Mouse (Mus musculus) adrenal gland, adult (tissue): Measurements from ENCODE around the gene Map3k7.

Experiments used
- DNase-seq, 2 experiments: peaks; one replicate each; pipeline ENCODE4 v3.0.0; 2022 to 2023; ENCODE audit warnings: low spot score in 1 of 2; ENCODE audit not compliant: inconsistent age in 2 of 2

Map3k7 gene

DNA sequence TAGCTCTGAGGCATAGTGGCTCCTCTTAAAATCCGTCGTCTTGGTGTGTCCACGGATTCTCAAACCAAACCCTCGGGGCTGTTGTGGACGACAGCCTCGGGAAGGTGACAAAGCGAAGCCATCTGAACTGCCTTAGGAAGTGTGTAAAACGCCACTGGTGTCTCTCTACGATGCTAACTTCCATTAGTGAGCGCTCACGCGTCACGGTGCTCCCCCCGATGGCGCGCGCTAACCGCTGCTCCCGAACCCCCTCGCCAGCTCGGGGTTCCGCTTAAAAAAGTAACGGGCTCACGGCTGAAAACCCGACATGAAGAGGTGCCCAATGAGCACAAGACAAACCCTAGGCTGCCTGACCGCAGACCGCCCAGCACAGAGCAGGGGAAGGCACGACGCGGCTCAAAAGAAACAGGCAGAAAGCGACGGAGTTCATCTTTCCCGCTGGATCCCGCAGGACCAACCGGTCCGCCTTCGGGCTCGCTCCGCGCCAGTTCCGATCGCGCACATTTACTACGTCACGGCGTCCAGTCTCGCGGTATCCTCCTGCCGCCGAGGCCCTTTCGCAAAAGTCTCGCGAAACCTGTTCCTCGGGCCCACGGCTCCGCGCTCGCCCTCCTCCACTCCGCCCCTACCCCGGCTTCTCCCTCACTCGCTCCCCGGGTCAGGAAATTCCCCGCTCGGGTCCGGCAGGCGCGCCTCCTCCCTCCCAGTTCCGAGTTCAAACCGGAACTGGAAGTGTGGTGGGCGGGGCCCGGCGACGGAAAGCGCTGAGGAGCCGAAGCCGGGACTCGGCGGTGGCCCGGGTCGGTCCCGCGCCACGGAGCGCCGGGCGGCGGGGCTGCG is at the start of gene Map3k7:
TSS of gene Map3k7 (plus strand) at position 744 of the 840 bp plus-strand sequence.
- DNase-seq = peak; percentile 93 to 98

DNA sequence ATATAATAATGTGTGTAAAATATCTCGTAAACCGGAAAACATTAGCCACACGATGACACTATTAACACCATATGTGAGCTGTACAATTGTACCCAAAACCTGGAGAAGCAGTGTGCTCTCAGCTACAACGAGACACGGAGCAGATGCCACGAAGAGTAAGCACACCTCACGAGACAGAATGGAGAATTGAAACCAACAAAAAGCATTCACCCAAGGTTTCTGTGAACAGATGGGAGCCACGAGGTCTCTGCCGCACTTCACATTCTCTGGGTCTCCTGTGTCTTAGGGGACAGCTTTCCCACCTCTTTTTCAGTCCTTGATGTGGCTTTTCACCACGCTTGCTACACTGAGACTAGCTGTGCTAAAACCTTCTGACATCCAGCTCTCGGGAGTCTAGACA is 48.8 kb upstream of the Map3k7 start:
- no peak for DNase-seq

DNA sequence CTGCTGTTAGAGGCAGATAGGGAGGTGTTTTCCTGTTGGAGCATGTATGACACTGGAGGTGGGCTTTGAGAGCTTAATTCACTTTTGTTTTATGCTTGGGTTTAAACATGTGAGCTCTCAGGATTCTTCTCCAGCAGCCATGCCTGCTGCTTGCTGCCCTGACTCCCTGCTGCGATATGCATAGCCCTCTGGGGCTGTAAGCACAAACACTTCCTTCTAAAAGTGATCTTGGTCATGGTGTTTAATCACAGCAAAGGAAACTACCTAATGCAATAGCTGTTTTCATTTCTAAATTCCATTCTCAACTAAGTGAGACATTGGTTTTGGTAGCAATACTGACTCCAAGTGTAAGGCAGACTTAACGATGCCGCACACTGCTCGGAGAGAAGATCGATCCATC is 45.2 kb upstream of the Map3k7 start:
- DNase-seq = no peak

DNA sequence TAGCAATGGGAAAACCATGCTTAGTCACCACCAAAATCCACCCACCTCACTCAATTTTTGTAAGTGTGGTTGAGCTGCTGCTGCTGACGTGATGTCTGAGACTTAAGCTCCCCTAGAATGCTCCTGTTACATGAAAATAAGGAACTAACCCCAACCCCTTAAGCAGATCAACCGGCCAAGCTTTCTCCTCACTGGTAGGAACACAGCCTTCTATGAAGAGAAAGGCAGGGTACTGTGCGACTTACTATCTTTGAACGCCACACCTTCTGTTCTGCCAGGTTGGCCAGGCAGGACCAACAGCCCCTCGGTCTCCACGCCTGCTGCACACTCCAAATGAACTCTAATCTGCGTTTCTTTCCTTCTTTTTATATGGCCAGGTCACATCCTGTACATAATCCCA is 41.7 kb upstream of the Map3k7 start:
- DNase-seq = no peak

DNA sequence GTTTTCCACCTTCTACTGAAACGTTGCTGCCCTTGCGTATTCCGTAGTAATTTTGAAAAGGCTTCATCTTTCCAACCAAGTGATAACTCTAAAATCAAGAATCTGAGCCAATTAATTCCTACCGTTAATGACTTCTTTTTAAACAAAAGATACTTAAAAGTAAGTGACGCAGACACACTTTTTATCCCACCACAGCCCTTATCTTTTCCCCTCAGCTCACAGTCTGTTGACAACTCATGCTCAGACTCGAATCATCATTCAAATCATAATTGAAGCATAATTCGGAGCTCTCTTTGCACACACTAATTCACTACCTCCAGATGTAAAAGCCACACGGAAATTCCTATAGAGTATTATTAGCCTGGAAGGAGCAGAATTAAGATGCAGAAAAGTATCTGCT is 40.5 kb upstream of the Map3k7 start:
- no peak for DNase-seq

DNA sequence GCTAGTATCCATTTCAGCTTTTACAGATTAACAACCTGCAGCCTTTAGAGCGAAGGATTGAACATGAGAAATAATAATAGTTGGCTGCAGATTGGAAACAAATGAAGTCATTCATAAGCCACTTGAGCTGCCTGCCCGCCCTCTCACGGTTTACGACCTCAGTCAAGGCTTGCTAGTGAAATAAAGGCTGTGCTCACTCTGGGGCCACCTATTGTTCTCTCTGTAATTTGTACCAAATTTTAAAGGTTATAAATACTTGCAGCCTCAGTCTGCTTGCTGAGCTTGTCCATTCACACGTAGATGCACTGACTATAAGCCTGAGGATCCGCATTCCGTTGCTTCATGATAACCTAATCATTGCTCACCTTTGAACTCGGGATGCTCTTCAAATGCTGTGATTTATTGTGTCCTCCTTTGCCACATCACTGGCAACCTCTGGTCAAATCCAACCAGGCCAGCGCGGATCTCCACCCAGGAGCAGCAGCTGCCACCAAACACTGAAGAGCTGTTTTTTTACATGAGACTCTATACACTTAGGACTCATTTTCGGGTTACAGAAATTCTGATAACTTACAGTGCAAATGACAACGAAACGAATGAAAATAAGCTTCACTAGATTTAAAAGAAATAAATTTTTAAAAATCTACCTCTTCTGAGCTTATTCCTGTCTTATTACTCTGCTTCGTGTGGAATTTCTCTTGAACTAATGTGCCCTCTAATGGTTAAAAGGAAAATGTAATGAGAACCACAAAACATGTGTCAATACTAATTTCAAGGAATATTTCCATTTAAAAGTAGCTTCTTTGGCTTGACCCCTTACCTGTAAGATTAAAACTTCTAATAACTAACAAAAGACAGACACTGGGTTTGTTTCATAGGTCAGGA is 39.4 kb upstream of the Map3k7 start:
- DNase-seq = no peak

DNA sequence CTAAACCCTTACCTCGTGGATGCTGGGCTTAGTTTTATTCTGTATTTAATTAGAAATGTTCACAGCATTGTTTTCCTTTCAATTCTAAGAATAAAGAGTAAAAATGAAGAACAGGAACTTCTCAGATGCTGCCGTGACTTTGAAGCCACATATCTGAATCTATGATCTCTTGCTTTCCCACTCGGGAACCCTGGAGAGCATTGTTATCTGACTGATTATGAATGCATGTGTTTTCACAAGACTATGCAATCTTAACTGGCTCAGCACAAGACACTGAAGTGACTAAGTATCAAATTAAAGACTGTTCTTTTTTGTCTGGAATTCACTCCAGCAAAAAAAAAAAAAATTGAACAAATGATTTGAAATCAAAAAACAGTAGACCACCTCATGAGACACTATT is 30.7 kb upstream of the Map3k7 start:
- no peak for DNase-seq

DNA sequence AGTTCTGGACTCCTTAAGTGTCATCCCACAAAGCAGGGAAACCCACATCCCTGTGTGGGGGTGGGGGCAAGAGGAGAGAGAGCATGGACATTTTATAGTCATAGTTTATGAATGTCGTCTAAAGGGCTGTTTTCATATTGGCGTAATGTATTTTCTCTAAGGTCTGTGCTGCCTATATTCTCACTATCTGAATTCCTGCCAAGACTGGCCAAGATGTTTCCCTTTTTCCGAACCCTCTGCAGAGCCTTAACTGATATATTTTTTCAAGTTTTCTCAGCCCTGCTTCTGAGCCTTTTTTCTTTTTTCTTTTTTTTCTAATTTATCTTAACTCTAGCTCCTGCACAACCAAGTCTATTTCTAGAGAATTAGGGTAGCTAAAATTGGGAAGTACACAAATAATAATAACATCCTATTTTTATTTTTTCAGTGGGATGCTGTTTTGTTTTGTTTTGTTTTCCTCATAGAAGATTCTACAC is 28.0 kb upstream of the Map3k7 start:
- no peak for DNase-seq

DNA sequence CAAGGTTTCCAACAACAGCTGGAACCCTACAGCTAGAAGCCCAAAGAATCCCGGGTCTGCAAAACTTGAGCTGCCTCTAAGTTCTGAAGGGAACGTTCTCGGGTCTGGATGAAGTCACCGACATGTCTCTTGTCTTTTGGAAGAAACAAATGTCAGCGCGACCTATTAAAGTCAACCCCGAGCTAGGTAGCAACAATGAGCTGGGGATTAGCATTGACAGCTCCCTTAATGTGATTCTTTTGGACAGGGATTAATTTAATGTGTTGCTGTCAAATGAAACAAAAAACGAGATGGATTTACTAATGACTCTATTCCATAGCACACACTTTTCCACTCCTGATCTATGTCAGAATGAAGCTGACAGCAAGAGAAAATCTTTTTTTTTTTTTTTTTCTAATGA is 27.5 kb upstream of the Map3k7 start:
- no peak for DNase-seq

DNA sequence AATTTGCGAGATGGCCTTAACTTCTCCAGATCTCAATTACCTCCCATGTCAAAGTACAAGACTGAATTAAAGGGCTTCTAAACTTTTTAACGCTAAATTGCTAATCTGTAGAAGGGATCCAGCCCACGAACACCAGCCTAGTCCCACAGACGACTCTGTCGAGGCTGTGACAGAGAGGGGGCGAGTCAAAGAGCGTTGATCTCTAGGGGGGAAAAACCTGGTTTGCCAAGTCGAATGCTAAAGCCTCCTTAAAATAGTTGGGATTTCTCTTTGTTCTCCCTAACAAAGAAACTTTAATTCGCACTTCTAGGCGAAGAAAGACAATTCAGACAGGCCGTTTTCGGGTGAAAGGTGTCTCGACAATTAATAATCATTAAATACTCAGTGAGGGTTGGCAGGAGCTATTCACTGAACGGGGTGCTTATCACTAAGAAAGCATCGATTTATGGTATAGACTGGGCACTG is 27.0 kb upstream of the Map3k7 start:
- DNase-seq = no peak

DNA sequence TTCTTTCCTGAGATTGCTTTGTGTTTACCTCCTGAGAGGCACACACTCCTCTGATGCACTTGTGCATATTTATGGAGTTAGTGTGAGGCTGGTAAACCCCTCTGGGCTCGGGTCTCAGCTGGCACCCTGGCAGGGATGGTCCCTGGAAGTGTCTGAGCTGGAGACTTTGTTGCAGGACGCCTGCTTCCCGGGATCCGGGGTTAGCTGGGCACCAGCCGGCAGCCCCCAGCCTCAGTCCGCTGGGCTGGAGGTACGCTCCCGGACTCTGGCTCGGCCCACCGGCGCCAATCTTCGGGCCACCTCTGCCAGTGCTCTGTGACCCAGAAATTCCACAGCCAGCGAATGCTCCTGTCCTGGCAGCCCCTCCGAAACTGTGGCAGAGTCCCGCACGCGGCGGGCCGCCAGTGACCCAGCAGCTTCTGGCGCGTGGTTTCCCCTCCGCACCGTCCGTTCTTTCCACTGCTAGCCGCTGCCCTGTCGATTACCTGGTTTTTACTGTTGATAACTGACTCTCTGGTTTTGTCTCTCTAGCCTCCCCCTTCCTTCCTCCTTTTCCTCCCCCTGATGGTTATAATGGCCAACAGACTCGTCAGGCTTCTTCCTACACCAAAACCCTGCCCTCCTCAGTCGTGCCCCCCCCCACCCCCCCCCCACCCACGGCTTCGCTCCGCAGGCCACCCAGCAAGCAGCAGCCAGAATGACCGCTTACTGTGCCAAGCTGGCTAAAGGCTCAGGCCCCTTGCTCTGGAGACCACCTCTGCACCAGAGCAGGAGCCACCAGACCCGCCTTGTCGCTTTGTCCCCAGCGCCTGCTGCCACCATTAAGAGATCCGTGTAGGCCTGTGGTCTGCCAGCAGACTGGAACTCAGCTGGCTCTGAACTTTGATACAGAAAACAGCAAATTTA is 26.3 kb upstream of the Map3k7 start:
- peak in 1 of 2 experiments; percentile 30 for DNase-seq

DNA sequence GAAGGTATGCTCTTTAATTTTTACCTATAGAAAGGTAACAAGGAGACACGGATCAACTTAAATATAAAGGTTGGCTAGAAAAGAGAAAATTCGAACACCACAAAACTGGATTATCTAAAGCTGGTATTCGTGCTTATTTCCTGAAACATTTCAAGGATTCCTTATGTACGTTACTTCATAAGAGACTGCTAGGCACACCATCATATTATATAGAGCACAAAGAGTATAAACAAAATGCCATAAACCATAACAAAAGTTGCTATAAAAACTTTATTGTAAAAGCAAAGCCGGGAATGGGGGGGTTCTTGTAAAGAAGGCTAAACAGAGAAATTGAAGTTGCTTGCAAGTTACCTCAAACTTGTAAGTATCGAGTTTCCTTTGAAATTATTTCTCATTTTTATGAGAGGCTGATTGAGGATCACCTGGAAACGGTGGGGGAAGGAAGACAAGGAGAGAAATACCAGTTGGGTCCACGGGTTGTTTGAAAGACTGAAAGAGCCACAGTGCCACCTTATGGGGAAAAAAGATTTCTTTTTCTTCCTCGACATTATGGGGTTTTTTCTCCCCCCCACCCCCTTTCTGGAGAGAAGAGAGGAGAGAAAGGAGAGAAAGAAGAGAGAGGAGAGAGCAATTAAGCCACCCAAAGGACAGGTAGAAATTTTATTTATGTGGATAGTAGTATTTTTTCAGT is 25.3 kb upstream of the Map3k7 start:
- peak in 1 of 2 experiments; percentile 56 for DNase-seq

DNA sequence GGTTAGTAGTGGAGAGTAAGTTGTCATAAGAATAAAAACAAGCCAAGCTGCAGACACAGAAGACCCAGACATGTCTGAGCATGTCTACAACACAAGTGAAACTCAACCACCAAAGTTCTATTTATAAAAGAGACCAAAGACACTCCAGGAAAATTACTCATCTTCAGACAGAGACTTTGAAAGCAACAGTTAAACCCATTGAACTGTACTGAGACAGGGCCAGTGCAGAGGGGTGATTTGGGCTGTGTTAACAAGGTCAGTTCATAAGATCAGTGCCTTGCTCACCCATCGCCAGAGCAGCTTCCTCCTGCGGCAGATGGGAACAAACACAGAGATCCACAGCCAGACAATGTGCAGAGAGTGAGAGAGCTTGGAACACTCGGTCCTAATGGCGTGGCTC is 22.3 kb upstream of the Map3k7 start:
- DNase-seq = no peak

DNA sequence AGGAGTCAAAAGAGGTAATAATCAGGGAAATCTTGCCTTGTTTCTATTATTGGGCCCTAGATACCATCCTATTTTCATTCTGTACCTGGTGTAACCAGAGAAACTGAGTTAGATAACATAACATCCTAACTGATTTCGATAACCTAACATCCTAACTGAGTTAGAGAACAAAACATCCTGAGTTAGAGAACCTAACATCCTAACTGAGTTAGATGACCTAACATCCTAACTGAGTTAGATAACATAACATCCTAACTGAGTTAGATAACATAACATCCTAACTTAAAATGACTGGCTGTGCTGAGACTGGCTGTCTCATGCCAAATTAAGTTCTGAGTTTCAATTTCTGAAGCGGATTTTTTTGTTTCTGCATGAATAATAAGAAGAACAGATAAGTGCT is 20.9 kb upstream of the Map3k7 start:
- DNase-seq = no peak

DNA sequence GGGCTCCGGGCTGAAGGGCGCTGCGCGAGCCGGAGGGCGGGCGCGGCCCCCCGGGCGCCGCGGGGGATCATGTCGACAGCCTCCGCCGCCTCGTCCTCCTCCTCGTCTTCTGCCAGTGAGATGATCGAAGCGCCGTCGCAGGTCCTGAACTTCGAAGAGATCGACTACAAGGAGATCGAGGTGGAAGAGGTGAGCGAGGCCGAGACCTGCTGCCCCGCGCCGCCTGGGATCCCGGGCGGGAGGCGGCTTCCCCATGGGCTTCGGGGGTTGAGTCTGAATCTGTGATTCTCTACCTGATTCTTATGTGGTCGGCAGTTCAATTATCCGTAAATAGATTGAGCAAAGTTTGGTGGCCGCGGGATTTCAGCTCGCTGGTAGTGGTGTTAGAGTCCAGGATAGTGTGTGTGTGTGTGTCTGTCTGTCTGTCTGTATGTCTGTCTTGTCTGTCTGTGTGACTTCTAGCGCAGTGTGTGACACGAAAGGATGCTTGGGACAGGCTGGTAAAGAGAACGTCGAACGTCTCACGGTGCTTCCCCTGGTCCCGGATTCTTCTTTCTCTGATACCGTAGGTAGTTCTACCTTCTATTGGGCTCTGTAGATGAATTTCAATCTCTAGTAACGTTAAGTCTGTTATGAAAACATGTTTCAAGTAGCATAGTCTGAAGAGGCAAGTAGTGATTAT is 438 bp downstream of the Map3k7 start:
- DNase-seq = no peak

DNA sequence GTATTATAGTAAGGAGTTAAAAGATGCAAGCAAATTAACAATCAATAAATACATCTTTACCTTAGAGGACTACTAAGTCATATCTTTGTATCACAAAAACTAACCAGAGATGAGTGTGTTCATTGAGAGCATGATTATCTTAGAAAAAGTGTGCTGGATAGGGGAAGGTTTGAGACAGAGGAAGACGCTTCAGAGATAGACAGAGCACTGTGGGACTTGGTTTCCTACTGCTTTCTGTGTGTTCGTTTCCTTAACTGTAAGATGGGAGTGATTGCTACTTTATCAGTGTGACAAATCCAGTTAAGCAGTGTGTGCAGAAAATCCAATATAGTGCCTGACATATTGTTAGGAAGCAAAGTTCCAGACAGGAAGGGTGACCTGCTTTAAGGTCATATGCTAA is 1.3 kb downstream of the Map3k7 start:
- DNase-seq = no peak

DNA sequence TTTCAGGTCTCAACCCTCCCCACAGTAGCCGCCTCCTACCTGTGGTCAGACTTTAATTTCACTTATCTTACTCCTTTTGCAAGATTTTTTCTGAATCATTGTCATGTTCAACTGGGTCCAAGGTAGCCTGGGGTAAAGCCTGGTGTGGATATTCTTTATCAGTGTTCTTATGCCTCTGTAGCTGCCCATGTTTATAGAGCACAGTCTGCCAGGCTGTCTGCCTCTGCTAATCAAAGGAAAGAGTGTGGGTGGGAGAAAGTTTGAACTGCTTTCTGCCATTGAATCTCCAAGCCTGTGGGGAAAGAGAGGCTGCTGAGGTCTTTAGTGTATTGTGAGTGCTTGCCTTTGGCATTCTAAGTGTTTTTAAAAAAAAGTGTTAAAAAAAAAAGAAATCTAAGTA is 7.5 kb downstream of the Map3k7 start:
- DNase-seq = no peak

DNA sequence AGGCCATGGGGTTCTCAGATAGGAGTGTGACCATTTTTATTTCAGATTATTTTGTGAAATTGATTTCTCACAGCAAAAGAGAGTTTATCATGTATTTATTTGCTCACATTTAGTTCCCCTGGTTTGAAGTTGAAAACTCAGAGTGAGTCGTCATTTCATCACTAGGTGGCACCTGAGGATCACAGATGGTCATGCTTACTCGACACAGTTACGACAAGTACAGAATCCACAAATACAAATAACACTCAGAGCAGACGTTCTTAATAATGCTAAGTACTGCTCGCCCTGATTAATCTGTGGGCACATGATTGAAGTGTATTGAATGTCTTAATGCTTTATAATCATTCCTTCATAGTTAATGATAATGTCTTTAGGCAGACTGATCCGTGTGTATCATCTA is 8.3 kb downstream of the Map3k7 start:
- peak in 1 of 2 experiments; percentile 33 for DNase-seq

DNA sequence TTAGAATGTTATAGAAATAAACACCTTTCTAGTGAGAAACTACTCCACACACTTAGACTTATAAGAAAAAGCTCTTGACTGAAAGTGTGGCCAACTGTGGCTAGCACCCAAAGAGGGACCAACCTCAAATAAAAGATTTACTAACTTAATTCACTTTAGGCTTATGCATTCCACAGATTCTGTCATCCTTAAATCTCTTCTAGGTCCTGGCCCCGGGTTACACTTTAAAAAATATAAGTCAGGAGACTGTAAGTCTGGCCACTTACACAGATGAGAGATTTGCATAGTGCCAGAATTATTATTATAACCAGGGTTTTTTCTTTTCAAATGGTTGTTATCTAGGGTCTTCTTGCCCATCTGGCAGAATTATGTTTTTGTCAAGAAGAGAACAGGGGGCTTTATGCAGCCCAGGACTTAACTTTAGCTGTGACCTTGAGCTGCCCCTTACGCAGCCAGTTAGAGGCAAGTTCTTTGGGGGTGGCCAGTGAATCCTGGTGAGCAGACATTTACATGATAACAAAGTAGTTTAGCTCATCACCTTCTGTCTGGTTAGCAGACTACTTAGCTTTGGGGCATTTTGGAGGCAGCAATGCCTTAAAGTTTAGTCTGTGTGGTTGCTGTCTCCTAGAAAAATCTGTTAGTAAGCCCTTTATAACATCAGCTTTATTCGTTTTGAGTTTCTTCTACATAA is 11.5 kb downstream of the Map3k7 start:
- no peak for DNase-seq
